Mouse (Mus musculus): ENCODE measurements around the gene Gm17581.

DNA sequence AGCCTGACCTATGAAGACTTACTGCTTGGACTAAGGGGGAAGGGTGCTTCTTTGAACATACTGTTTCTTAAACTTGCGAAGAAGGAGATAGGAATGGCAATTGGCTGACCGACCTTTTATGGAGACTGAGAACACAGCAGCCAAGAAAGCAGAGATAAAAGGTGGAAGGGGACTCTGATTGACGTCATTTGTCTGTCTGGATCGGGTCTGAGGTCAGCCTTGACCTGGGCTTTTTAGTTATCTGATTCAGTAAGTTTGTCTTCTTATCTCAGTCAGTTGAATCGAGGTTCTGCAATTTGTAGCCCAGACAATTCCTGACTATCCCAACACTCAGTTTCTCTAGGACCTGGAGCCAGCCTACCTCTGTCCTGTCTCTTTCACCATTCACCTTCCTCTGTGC, 11.6 kb downstream of the Gm17581 start:
- no peak for TF ChIP-seq CTCF (IDR thresholded peaks at IDR 0.05; ENCODE audit: extremely low read depth, insufficient read depth, low read length)
- TF ChIP-seq POLR2A (IDR thresholded peaks at IDR 0.05; ENCODE audit: extremely low read depth, insufficient read depth, low read length), result no peak

All from cortical plate, adult 2 months (tissue).